ENCODE assay signal across 11 mouse cellular contexts in genomic region chr1:133078338-133078727, GRCm38 (mm10). TPM values are rescaled to one million over a fixed set of nuclear protein-coding genes. Genes with fewer than 3 reads are reported as not detected.
DNase-seq lines count a peak whose midpoint lies in the region; ATAC-seq and TF ChIP-seq lines count a peak whose summit lies in the region.
"Had no signal": no experiment of that assay in that cellular context is flagged by ENCODE, and none has a peak within 500 bp of the region (broad histone marks: within the 10 kb centered on the region; RNA-seq: fewer than 3 reads in every experiment).

No protein-coding gene starts in this region.

- no peak for TF ChIP-seq CTCF in heart, adult 2 months (IDR thresholded peaks at IDR 0.05)

- H3K9ac ChIP-seq in heart, adult 2 months (ENCODE audit: low read depth, low read length), result no peak overlapping the region
- H3K9ac ChIP-seq in lung, embryonic 16.5 days (ENCODE audit: low read length), result no peak overlapping the region
- no peak overlapping the region for H3K9ac ChIP-seq in embryonic facial prominence, embryonic 15.5 days
- no peak overlapping the region for H3K9ac ChIP-seq in limb, embryonic 13.5 days

- H3K27me3 ChIP-seq in heart, adult 2 months (ENCODE audit: control insufficient read depth, insufficient read depth, low read length), result no peaks in the 10 kb centered on the region
- no peaks in the 10 kb centered on the region for H3K27me3 ChIP-seq in lung, embryonic 16.5 days (ENCODE audit: control insufficient read depth, insufficient read depth, low read depth, low read length)
- no peaks in the 10 kb centered on the region for H3K27me3 ChIP-seq in embryonic facial prominence, embryonic 15.5 days
- no peaks in the 10 kb centered on the region for H3K27me3 ChIP-seq in limb, embryonic 13.5 days

- no peaks in the 10 kb centered on the region for H3K79me2 ChIP-seq in heart, adult 2 months (replicated peaks; ENCODE audit: control insufficient read depth, insufficient read depth, low read length)

- TF ChIP-seq POLR2A in heart, adult 2 months (IDR thresholded peaks at IDR 0.05; ENCODE audit: insufficient read depth, low read depth, low read length), result no peak

- H3K4me1 ChIP-seq in heart, adult 2 months (ENCODE audit: control insufficient read depth, insufficient read depth, low read length), result peaks cover 25% of the 10 kb centered on the region
- H3K4me1 ChIP-seq in lung, embryonic 16.5 days (replicated peaks; ENCODE audit: control insufficient read depth, insufficient read depth, low read length), result peaks cover 20% of the 10 kb centered on the region
- H3K4me1 ChIP-seq in embryonic facial prominence, embryonic 15.5 days, result peaks cover 14% of the 10 kb centered on the region
- H3K4me1 ChIP-seq in limb, embryonic 13.5 days, result peaks cover 20% of the 10 kb centered on the region

- no peak overlapping the region for H3K4me2 ChIP-seq in lung, embryonic 16.5 days (ENCODE audit: low read depth, low read length)
- H3K4me2 ChIP-seq in embryonic facial prominence, embryonic 15.5 days (replicated peaks), result no peak overlapping the region
- H3K4me2 ChIP-seq in limb, embryonic 13.5 days (replicated peaks), result no peak overlapping the region

- H3K9me3 ChIP-seq in lung, embryonic 16.5 days (ENCODE audit: control insufficient read depth, low read length), result no peaks in the 10 kb centered on the region
- no peaks in the 10 kb centered on the region for H3K9me3 ChIP-seq in embryonic facial prominence, embryonic 15.5 days (replicated peaks)
- H3K9me3 ChIP-seq in limb, embryonic 13.5 days, result no peaks in the 10 kb centered on the region

- DNase-seq in heart, adult 2 months, result no peak
- no peak for DNase-seq in heart, postnatal 36 days
- DNase-seq in lung, postnatal 10 days, result no peak
- DNase-seq in adrenal gland, adult 8-10 months, result no peak
- no peak for DNase-seq in adipocyte (ENCODE audit: low spot score)
- DNase-seq: kidney, adult 2 months; right cerebral cortex, postnatal 25 days; thymus, adult 18-20 months had no signal

- intact Hi-C loops in heart, adult 2 months (cut with DNase I), result no loop called here
- intact Hi-C loops in heart, postnatal 36 days (cut with DNase I), result no loop called here

- H3K4me3 ChIP-seq in heart, adult 2 months, result no peak overlapping the region
- H3K4me3 ChIP-seq in lung, embryonic 16.5 days (ENCODE audit: low read length), result no peak overlapping the region
- no peak overlapping the region for H3K4me3 ChIP-seq in embryonic facial prominence, embryonic 15.5 days (replicated peaks)
- no peak overlapping the region for H3K4me3 ChIP-seq in limb, embryonic 13.5 days

- peaks cover 24% of the 10 kb centered on the region for H3K36me3 ChIP-seq in heart, adult 2 months (ENCODE audit: control insufficient read depth, insufficient read depth, low read length)
- no peaks in the 10 kb centered on the region for H3K36me3 ChIP-seq in lung, embryonic 16.5 days (ENCODE audit: control insufficient read depth, insufficient read depth, low read length)
- H3K36me3 ChIP-seq in embryonic facial prominence, embryonic 15.5 days, result peaks cover 24% of the 10 kb centered on the region; the same call in 1 of the 2 replicates
- H3K36me3 ChIP-seq in limb, embryonic 13.5 days, result peaks cover 51% of the 10 kb centered on the region

- no peak for TF ChIP-seq EP300 in heart, adult 2 months (IDR thresholded peaks at IDR 0.05; ENCODE audit: insufficient read depth, low read depth, low read length)

- WGBS in heart, adult 2 months, result 46% methylated on average over 1 of the region's 1 CpGs
- WGBS in lung, embryonic 16.5 days, result 50% methylated on average over 1 of the region's 1 CpGs
- WGBS in embryonic facial prominence, embryonic 15.5 days, result 53% methylated on average over 1 of the region's 1 CpGs
- WGBS in limb, embryonic 13.5 days, result 29% methylated on average over 1 of the region's 1 CpGs

- H3K27ac ChIP-seq in heart, adult 2 months, result peak overlapping the region; percentile 17; the same call in 1 of the 2 replicates
- no peak overlapping the region for H3K27ac ChIP-seq in lung, embryonic 16.5 days (ENCODE audit: low read length)
- peak overlapping the region; percentile 25; the same call in 1 of the 2 replicates for H3K27ac ChIP-seq in embryonic facial prominence, embryonic 15.5 days (replicated peaks)
- peak overlapping the region; percentile 70; the same call in 1 of the 2 replicates for H3K27ac ChIP-seq in limb, embryonic 13.5 days

- peak; percentile 21; the same call in 1 of the 2 replicates for ATAC-seq in lung, embryonic 16.5 days (ENCODE audit: low read depth)
- no peak for ATAC-seq in embryonic facial prominence, embryonic 15.5 days (ENCODE audit: insufficient number of reproducible peaks, low FRiP score, low TSS enrichment, low read depth)
- peak; percentile 15; the same call in 1 of the 2 replicates for ATAC-seq in limb, embryonic 13.5 days (ENCODE audit: low FRiP score, low read depth)

RNA-seq across cellular contexts. Expression of gene Pik3c2b, which starts 32.9 kb away (rescaled TPM):
- total RNA-seq in heart, adult 2 months (2021), result 10 to 100 TPM; 14.6 to 19.4 TPM
- 19.9 and 22.0 TPM in 2 replicates for polyA plus RNA-seq in heart, adult 2 months (2012; rRNA removed)
- 10 to 100 TPM; 17.9 to 20.4 TPM for total RNA-seq in heart, postnatal 36 days (2021)
- polyA plus RNA-seq in lung, embryonic 16.5 days (2015; fragmentation: Nextera tagmentation; extraction: Ambion mirVana), result 5.3 and 6.2 TPM in 2 replicates
- polyA plus RNA-seq in embryonic facial prominence, embryonic 15.5 days (2015; fragmentation: Nextera tagmentation; extraction: Ambion mirVana), result 6.2 and 8.1 TPM in 2 replicates
- 6.8 and 7.1 TPM in 2 replicates for polyA plus RNA-seq in limb, embryonic 13.5 days (2015; fragmentation: Nextera tagmentation; extraction: Ambion mirVana)
- total RNA-seq in adrenal gland, adult 8-10 months (2022), result 10 to 100 TPM in 2 of 4 experiments, 1 to 10 TPM in 2; 6.1 to 12.5 (median 8.5) TPM

RNA-seq across cellular contexts. Expression of gene Mdm4, which starts 48.0 kb away (rescaled TPM):
- 10 to 100 TPM; 23.7 to 25.9 TPM for total RNA-seq in heart, adult 2 months (2021)
- 22.9 and 43.2 TPM in 2 replicates for polyA plus RNA-seq in heart, adult 2 months (2012; rRNA removed)
- total RNA-seq in heart, postnatal 36 days (2021), result 10 to 100 TPM; 25.3 to 29.9 TPM
- polyA plus RNA-seq in lung, embryonic 16.5 days (2015; fragmentation: Nextera tagmentation; extraction: Ambion mirVana), result 33.3 and 33.4 TPM in 2 replicates
- 33.5 and 42.3 TPM in 2 replicates for polyA plus RNA-seq in embryonic facial prominence, embryonic 15.5 days (2015; fragmentation: Nextera tagmentation; extraction: Ambion mirVana)
- polyA plus RNA-seq in limb, embryonic 13.5 days (2015; fragmentation: Nextera tagmentation; extraction: Ambion mirVana), result 40.2 and 45.9 TPM in 2 replicates
- total RNA-seq in adrenal gland, adult 8-10 months (2022), result 100 to 1,000 TPM in 2 of 4 experiments, 10 to 100 TPM in 2; 58.6 to 172 (median 91.8) TPM

RNA-seq across cellular contexts. Expression of gene Ppp1r15b, which starts 52.6 kb away (rescaled TPM):
- total RNA-seq in heart, adult 2 months (2021), result 10 to 100 TPM; 21.5 to 22.8 TPM
- 8.6 and 12.8 TPM in 2 replicates for polyA plus RNA-seq in heart, adult 2 months (2012; rRNA removed)
- 10 to 100 TPM; 24.1 to 26.0 TPM for total RNA-seq in heart, postnatal 36 days (2021)
- 39.0 and 42.5 TPM in 2 replicates for polyA plus RNA-seq in lung, embryonic 16.5 days (2015; fragmentation: Nextera tagmentation; extraction: Ambion mirVana)
- polyA plus RNA-seq in embryonic facial prominence, embryonic 15.5 days (2015; fragmentation: Nextera tagmentation; extraction: Ambion mirVana), result 34.8 and 35.6 TPM in 2 replicates
- polyA plus RNA-seq in limb, embryonic 13.5 days (2015; fragmentation: Nextera tagmentation; extraction: Ambion mirVana), result 31.9 and 35.9 TPM in 2 replicates
- total RNA-seq in adrenal gland, adult 8-10 months (2022), result 10 to 100 TPM; 67.1 to 80.6 (median 71.1) TPM
